Mouse (Mus musculus): Measurements from ENCODE around the gene Vmn1r20.
"Not testable (repeated sequence)": the region's sequence is repeated elsewhere in the genome, so short reads cannot be mapped to it uniquely, and the experiment has no call there.

The Vmn1r20 gene

DNA sequence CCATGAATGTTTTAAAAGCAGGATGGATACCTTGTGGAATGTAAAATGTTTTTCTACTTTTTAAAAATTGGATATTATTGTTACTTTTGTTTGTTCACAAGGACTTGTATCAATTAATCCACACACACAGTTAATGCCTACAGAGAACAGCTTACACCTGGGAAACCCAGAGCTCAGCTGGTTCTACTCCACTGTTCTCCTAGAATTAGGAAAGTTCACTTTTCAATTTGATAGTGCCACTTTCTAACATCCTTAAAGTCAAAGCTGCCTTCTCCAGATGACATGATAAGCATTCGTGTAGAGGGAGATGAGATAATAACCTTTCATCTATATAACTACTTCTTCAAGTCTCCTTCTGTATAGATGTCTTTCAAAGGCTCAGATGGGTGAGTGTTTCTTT is at the start of gene Vmn1r20:
Gene Vmn1r20, plus strand, starts transcription at position 301 of the 400 bp plus-strand sequence.
- DNase-seq (ENCODE audit: low read depth, low spot score), result no peak

DNA sequence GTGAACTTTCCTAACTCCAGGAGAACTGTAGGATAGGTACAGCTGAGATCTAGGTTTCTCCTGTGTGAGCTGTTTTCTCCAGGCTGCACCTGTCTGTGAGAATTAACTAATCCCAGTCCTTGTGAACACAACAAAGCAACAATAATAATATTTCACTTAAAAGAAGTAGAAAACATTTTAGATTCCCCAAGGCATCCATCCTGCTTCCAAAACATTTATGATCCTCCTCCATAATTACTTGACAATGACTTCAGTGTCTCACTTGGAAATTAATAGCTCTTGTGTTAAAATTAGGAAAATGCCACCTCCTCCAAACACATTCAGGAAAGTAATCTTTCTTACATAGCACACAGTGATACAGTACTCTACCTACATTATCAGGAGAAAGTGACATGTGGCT is 33.0 kb upstream of the Vmn1r20 start, which contains the start of gene Vmn1r18:
Gene Vmn1r18, minus strand, starts transcription at position 101 of the 400 bp plus-strand sequence.
- no peak for DNase-seq (ENCODE audit: low read depth, low spot score)

DNA sequence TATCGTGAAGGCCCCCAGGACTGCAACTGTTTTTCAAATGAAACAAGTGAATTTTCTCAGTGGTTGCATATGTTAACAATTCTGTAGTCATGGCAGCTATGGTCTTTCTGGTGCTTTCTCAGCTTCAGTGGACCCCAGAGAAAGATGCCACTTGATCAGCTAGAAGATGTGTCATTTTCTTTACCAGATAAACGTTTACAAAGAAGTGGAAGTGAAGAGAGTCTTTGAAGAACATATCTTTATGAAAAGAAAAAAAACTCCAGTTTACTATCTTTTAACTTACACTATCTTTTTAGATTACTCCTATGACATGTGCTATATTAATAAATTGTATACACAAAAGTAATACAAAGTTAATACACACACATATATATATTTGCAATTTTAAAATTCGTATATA is 25.2 kb upstream of the Vmn1r20 start, which contains the start of gene Vmn1r19:
Gene Vmn1r19, plus strand, starts transcription at position 301 of the 400 bp plus-strand sequence.
- DNase-seq (ENCODE audit: low read depth, low spot score), result not testable (repeated sequence)

DNA sequence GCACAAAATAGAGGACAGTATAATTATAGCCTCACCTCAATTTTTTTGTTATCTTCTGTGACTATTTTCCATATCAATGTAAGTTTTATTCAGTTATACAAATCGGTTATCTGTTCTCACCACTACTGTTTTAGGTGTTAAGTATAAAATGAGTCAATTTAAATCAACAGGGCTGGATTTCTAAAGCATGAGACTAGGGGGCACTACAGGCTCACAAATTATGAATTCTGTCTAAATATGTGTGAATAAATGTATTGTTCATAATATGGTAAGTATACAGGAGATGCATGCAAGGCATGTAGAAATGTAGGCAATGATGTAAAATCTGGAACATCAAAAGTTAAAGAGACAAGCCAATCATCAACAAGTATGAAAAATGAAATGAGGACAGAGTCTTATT is 2.5 kb downstream of the Vmn1r20 start:
- DNase-seq (ENCODE audit: low read depth, low spot score), result no peak

DNA sequence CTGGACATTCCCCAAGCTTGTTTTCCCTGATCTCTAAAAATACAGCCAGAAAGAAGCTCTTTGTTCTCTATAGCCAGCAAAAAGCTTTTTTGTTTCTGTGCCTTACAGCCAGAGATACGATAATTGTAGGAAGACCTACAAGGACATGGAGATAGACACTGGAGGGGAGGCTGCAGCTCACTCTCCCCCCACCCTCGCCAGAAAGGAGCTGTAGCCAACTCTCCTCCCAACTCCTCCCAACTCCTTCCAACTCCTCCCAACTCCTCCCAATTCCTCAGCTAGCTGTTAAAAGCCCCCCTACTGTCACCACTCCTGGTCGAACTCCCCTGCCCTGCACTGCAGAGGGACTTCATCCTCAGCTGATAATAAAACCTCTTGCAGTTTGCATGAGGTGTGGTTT is 39.4 kb downstream of the Vmn1r20 start:
- not testable (repeated sequence) for DNase-seq (ENCODE audit: low read depth, low spot score)

Data from c-Kit-negative CD71-positive TER-119-positive erythroid progenitor cells, embryonic 14.5 days (primary cell).